Mouse (Mus musculus) frontal cortex, postnatal 14 days (tissue): ENCODE data around the gene Olfr866.

Source experiments
- DNase-seq, 2 experiments: peaks; one replicate each; pipeline ENCODE4 v3.0.0; 2022; ENCODE audit warnings: low spot score in 2 of 2

Olfr866 gene

GRCm38 (mm10) chr9:20027935-20028334 is at the start of gene Olfr866:
Gene Olfr866, minus strand, starts transcription at chr9:20028035.
- no peak for DNase-seq

GRCm38 (mm10) chr9:20073523-20074177 is 45.8 kb upstream of the Olfr866 start:
- DNase-seq, result no peak

- DNase-seq, result no peak
Measured at GRCm38 (mm10) chr9:20071291-20071690, 43.5 kb upstream of the Olfr866 start.

- no peak for DNase-seq
Measured at GRCm38 (mm10) chr9:20070236-20070635, 42.4 kb upstream of the Olfr866 start.

GRCm38 (mm10) chr9:20057462-20057861 is 29.6 kb upstream of the Olfr866 start, which contains the start of gene Olfr867:
Gene Olfr867, minus strand, starts transcription at chr9:20057562.
- no peak for DNase-seq

GRCm38 (mm10) chr9:20047964-20048363 is 20.1 kb upstream of the Olfr866 start:
- no peak for DNase-seq
